Mouse (Mus musculus): ENCODE results near the gene Zbtb41. TPM values are rescaled to one million over a fixed set of nuclear protein-coding genes. Genes with fewer than 3 reads are reported as not detected.
A peak's percentile ranks its signal among the peaks of the same experiment; 100 is the strongest.
"Not testable (repeated sequence)": the region's sequence is repeated elsewhere in the genome, so short reads cannot be mapped to it uniquely, and the experiment has no call there.

The Zbtb41 gene
- total and polyA plus RNA-seq, 3 experiments = 7.6 to 9.3 TPM; not detected in 1

DNA sequence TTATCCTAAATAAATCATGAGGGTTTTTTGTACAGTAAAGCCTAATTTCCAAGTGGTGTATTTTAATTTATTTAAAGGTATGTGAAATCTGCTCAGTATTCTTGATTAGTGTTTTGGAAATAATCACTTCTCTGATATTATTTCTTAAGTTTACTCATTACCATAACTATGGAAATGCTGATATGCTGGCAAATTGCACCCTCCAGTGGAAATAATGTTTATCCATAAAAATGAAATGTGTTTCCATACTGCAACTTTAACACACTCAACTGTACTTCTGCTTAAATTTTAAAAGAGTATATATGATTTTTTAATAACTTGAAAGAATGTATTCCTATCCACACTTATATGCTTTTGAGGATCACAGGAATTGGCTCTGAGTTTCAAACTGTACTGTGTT, 16.3 kb upstream of the Zbtb41 start:
- no peaks in the 10 kb centered on the region for H3K27me3 ChIP-seq (ENCODE audit: control insufficient read depth in 1 of 2, insufficient read depth in 2 of 2, low read length in 2 of 2)
- no peaks in the 10 kb centered on the region for H3K36me3 ChIP-seq (ENCODE audit: control insufficient read depth in 1 of 2, insufficient read depth in 2 of 2, low read length in 2 of 2)
- no peaks in the 10 kb centered on the region for H3K79me2 ChIP-seq (ENCODE audit: control insufficient read depth, insufficient read depth, low read length, poor library complexity)
- no peaks in the 10 kb centered on the region for H3K4me1 ChIP-seq (ENCODE audit: control insufficient read depth in 1 of 2, insufficient read depth in 2 of 2, low read length in 2 of 2)
- H3K9me3 ChIP-seq (replicated peaks; ENCODE audit: insufficient read depth, low read length) = no peaks in the 10 kb centered on the region
- DNase-seq (ENCODE audit: low read depth, low spot score) = no peak
- TF ChIP-seq MEF2A (IDR thresholded peaks at IDR 0.05; ENCODE audit: extremely low read depth, insufficient replicate concordance, low read depth, low read length, poor library complexity, severe bottlenecking) = no peak
- TF ChIP-seq ELF1 (IDR thresholded peaks at IDR 0.05; ENCODE audit: low read depth, low read length) = no peak
- TF ChIP-seq CTCF (IDR thresholded peaks at IDR 0.05 in 2 of 3, conservative IDR thresholded peaks at IDR 0.05 in 1 of 3; ENCODE audit: control insufficient read depth in 1 of 3, insufficient read depth in 1 of 3, low read depth in 2 of 3, low read length in 3 of 3, poor library complexity in 1 of 3, severe bottlenecking in 1 of 3) = peak in 1 of 3 experiments; percentile 3; a peak in 1 of 6 replicates
- no peak for TF ChIP-seq MAX (IDR thresholded peaks at IDR 0.05; ENCODE audit: low read length)
- no peak for TF ChIP-seq MXI1 (IDR thresholded peaks at IDR 0.05; ENCODE audit: low read depth, low read length)
- no peak for TF ChIP-seq TBP (IDR thresholded peaks at IDR 0.05; ENCODE audit: low read depth, low read length)
- TF ChIP-seq RAD21 (IDR thresholded peaks at IDR 0.05; ENCODE audit: low read depth, low read length) = peak; percentile 32
- no peak for TF ChIP-seq POLR2A (IDR thresholded peaks at IDR 0.05; ENCODE audit: control insufficient read depth in 1 of 2, insufficient read depth in 1 of 2, low read depth in 1 of 2, low read length in 2 of 2, poor library complexity in 1 of 2)
- no peak for TF ChIP-seq GABPA (IDR thresholded peaks at IDR 0.05; ENCODE audit: low read depth, low read length)
- TF ChIP-seq UBTF (IDR thresholded peaks at IDR 0.05; ENCODE audit: borderline replicate concordance, insufficient read depth, low read depth, low read length) = no peak
- no peak for TF ChIP-seq CHD2 (IDR thresholded peaks at IDR 0.05; ENCODE audit: low read length)
- no peak for TF ChIP-seq TAL1 (IDR thresholded peaks at IDR 0.05; ENCODE audit: low read length)
- H3K9ac ChIP-seq (ENCODE audit: control insufficient read depth, low read depth, low read length, poor library complexity, severe bottlenecking) = no peak overlapping the region
- H3K27ac ChIP-seq (ENCODE audit: control insufficient read depth, low read depth, low read length) = no peak overlapping the region
- H3K4me3 ChIP-seq (ENCODE audit: control insufficient read depth in 1 of 2, insufficient read depth in 1 of 2, low read depth in 2 of 2, low read length in 2 of 2) = no peak overlapping the region

DNA sequence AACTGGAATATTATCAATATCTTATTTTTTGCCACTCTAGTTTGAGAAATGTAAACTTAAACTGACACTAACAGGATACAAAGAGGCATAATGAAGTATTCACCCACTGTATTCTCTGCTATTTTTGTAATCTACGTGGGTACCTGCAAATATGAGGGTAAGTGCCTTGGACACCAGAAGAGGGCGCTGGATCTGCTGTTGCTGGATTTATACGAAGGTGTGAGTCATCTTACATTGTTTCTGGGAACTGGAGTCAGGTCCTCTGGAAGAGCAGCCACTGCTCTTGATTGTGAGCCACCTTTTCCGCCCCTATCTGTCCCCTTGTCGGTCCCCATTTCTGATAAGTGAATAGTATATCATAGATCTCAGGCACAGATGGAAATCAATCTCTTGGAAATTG, 14.4 kb upstream of the Zbtb41 start:
- Histone ChIP-seq H3K9me3 (replicated peaks; ENCODE audit: insufficient read depth, low read length) (no peaks in the 10 kb centered on the region), H3K9ac (ENCODE audit: control insufficient read depth, low read depth, low read length, poor library complexity, severe bottlenecking) (no peak overlapping the region), H3K79me2 (ENCODE audit: control insufficient read depth, insufficient read depth, low read length, poor library complexity) (no peaks in the 10 kb centered on the region), H3K27ac (ENCODE audit: control insufficient read depth, low read depth, low read length) (no peak overlapping the region), H3K4me1 (ENCODE audit: control insufficient read depth in 1 of 2, insufficient read depth in 2 of 2, low read length in 2 of 2) (no peaks in the 10 kb centered on the region), H3K27me3 (ENCODE audit: control insufficient read depth in 1 of 2, insufficient read depth in 2 of 2, low read length in 2 of 2) (no peaks in the 10 kb centered on the region), H3K36me3 (ENCODE audit: control insufficient read depth in 1 of 2, insufficient read depth in 2 of 2, low read length in 2 of 2) (no peaks in the 10 kb centered on the region), H3K4me3 (ENCODE audit: control insufficient read depth in 1 of 2, insufficient read depth in 1 of 2, low read depth in 2 of 2, low read length in 2 of 2) (no peak overlapping the region)
- TF ChIP-seq POLR2A (IDR thresholded peaks at IDR 0.05; ENCODE audit: control insufficient read depth in 1 of 2, insufficient read depth in 1 of 2, low read depth in 1 of 2, low read length in 2 of 2, poor library complexity in 1 of 2) (no peak), RAD21 (IDR thresholded peaks at IDR 0.05; ENCODE audit: low read depth, low read length) (peak; percentile 1; the same call in 1 of the 2 replicates), TBP (IDR thresholded peaks at IDR 0.05; ENCODE audit: low read depth, low read length) (no peak), CTCF (IDR thresholded peaks at IDR 0.05 in 2 of 3, conservative IDR thresholded peaks at IDR 0.05 in 1 of 3; ENCODE audit: control insufficient read depth in 1 of 3, insufficient read depth in 1 of 3, low read depth in 2 of 3, low read length in 3 of 3, poor library complexity in 1 of 3, severe bottlenecking in 1 of 3) (peak; percentile 13 to 32 (median 26); a peak in 3 of 6 replicates), SMC3 (IDR thresholded peaks at IDR 0.05; ENCODE audit: low read depth, low read length) (peak; percentile 16; the same call in 1 of the 2 replicates), BHLHE40 (IDR thresholded peaks at IDR 0.05; ENCODE audit: borderline replicate concordance, low read depth, low read length) (no peak)
- DNase-seq (ENCODE audit: low read depth, low spot score) = peak; percentile 33

- not testable (repeated sequence) for H3K9me3 ChIP-seq (replicated peaks; ENCODE audit: insufficient read depth, low read length); H3K27ac ChIP-seq (ENCODE audit: control insufficient read depth, low read depth, low read length); H3K9ac ChIP-seq (ENCODE audit: control insufficient read depth, low read depth, low read length, poor library complexity, severe bottlenecking); DNase-seq (ENCODE audit: low read depth, low spot score); H3K36me3 ChIP-seq (ENCODE audit: control insufficient read depth in 1 of 2, insufficient read depth in 2 of 2, low read length in 2 of 2); H3K27me3 ChIP-seq (ENCODE audit: control insufficient read depth in 1 of 2, insufficient read depth in 2 of 2, low read length in 2 of 2); H3K79me2 ChIP-seq (ENCODE audit: control insufficient read depth, insufficient read depth, low read length, poor library complexity); H3K4me3 ChIP-seq (ENCODE audit: control insufficient read depth in 1 of 2, insufficient read depth in 1 of 2, low read depth in 2 of 2, low read length in 2 of 2); H3K4me1 ChIP-seq (ENCODE audit: control insufficient read depth in 1 of 2, insufficient read depth in 2 of 2, low read length in 2 of 2)
Observed at GRCm38 (mm10) chr1:139412365-139412764, 9.7 kb upstream of the Zbtb41 start.

All from MEL (cell line).